Mouse (Mus musculus): ENCODE results near the gene Dnaic2.

Dnaic2 gene

DNA sequence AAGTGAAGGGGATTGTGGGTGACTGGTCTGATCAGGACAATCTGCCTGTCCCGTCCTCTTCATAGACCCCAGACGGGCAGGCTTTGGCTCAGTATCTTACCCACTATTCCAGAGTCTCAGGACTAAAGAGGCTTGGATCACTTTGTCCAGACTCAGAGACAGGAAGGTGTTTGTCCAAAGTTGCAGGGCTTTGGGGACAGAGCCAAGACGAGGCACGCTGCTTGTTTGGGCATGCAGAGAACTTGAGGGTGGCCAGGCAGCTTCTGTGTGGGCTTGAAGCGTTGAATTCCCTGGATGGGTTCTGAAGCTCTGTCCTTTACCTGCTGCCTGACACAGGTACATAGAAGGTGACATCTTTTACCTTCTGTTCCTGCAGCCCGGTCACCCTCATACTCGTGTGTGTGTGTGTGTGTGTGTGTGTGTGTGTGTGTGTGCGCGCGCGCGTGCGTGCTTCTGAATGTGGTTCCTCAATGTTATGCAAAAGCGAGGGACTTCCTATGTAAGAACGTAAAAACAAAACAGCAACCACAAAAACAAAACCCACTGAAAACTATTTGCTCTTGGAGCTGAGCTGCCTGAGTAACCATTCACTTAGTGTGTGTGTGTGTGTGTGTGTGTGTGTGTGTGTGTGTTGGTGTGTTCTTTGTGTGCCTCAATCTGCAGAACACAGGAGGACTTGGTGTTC lies 24.8 kb upstream of the Dnaic2 start:
- in situ Hi-C loops (cut with MboI): no loop called here

- in situ Hi-C loops (cut with MboI): no loop called here
Measured at GRCm38 (mm10) chr11:114702996-114703361, 24.2 kb upstream of the Dnaic2 start.

DNA sequence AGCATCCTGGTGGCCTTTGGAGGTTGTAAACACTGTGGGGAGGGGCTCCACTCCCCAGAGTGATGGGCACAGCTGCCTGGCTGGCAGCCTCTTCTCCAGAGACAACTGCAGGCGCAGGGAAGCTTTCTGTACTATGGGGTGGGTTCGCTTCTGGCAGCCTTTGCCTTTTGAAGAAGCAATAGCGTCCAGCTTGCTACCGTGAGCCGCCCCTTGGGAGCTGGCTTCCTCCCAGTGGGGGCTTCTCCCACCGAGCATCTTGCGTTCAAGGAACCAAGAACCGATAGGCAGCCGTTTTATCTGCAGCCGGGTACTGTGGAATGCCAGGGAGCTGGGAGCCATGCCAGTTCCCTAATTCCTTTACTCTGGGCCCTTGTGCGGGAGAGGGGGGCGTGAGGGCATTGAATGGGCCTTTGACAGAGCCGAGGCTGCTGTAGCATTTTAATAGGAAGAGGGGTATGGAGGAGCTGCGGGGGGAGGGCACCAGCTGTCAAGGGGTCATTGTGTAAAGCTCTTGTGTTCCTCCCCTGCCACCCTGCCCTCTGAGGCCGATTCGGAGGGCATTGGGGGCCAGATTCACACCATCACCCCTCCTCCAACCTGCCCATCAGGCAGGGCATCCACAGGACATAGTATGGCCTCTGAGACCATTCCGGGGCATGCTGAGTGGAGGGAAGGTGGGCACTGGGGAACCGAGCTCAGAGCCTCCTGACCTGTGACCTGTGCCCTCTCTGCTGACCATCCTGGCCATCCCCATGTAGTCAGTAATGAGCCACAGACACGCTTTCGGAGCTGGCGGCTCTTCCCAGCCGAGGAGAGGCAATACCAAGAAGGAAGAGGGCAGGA lies 22.9 kb upstream of the Dnaic2 start:
- in situ Hi-C loops (cut with MboI): no loop called here

DNA sequence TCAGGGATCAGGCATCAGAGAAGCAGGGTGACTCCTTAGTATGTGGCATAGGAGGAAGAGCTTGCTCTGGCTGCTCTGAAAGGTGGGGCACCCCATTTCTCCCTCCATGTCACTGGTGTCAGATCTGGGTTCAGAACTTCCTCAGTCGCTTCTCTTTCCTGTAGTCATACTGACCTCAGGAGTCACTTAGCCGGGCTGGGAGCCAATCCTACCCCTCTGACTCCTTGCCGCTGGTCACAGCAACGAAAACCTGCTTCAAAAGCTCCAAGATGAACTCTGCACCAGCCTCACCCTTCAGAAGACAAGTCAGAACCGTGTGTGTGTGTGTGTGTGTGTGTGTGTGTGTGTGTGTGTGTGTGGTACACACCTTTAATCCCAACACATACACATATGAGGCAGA lies 20.9 kb upstream of the Dnaic2 start:
- in situ Hi-C loops (cut with MboI): no loop called here

DNA sequence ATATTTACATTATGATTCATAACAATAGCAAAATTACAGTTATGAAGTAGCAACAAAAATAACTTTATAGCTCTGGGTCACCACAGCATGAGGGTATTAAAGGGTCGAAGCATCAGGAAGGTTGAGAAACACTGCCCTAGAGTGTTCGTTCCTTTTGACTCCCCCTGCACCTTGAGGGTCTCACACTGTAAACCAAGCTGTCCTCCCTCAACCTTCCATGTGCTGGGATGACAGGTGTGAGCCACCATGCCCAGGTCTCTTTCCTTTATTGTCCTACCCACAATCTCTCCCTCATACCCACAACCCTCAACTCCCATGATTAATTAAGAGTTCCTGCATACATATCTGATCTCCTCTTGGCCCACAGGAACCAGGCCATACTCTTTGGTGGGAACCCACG lies 15.8 kb upstream of the Dnaic2 start:
- in situ Hi-C loops (cut with MboI): no loop called here

- in situ Hi-C loops (cut with MboI): no loop called here
Measured at GRCm38 (mm10) chr11:114711861-114712260, 15.3 kb upstream of the Dnaic2 start.

- in situ Hi-C loops (cut with MboI): no loop called here
Measured at GRCm38 (mm10) chr11:114714526-114714925, 12.7 kb upstream of the Dnaic2 start.

DNA sequence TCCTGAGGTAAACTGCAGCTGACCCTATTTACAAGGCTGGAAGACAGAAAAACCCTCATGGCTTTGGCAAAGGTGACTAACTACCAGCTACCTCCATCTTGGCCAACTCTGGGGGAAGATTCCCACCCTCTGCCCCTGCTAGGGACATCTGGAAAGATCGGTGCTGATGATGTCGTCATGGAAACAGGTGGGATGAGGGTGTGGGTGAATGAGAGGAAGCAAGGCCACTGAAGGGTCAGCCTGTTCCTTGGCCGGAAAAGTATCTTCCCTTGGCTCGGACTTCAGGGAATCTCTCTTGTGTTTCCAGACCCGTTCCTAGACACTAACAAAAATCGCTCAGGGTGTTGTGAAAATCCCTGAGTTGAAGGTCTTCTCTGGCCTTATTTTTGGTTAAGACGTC lies 11.7 kb upstream of the Dnaic2 start:
- in situ Hi-C loops (cut with MboI): no loop called here

GRCm38 (mm10) chr11:114720535-114720934 lies 6.7 kb upstream of the Dnaic2 start:
- in situ Hi-C loops (cut with MboI): no loop called here

- in situ Hi-C loops (cut with MboI): no loop called here
Measured at GRCm38 (mm10) chr11:114722438-114722837, 4.8 kb upstream of the Dnaic2 start.

DNA sequence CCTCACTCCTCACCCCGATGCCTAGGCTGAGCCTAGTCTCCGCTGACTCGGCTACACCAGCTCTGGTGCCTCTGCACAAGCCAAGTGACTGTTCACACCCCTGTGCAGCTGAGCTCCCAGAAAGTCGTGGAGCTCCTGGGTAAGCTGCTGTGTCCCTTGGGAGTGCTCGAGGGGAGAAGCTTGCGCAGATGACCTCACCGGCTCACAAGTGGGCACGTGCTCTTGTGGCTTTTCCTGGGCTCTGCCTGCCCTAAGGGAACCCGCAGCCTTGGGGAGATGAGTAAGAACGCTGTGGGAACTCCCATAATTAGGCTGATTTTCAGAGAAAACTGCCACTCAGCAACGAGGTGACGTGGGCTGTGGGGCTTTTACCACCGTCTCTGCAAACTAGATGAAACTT lies 4.2 kb upstream of the Dnaic2 start:
- in situ Hi-C loops (cut with MboI): no loop called here

DNA sequence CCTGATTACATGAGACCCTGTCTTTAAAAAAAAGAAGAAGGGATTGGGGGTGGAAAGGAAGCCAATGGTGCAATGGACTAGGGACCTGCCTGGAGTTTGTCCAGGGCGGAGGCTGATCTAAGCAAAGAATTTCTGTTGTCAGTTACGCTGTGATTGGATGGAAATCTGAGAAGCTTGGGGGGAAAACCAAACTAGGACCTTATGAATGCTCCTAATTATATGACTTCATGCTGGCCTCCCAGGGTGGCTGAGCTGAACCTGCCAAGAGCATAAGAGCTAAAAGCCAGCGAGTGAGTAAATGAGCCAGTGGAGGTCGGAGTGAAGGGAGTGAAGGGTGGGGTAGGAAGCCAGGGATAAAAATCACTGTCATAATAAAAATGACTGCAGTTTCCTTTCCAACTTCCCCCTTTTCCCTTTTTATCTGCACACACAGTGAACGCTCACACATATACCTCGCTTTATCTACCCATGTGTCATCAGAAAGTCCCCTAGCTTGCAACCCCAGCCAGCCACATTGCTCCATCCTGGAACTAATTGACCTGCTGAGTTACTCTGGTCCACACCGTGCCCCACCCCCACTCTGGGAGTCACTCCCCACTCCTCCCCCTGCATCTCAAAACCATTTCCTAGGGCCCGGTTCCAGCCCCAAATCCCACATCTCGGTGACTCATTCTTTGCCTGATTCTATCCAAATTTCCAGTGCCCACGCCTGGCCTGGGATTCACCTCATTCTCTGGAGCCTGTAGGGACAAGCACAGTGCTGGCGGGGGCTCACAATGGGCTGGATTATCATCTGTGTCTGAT lies 2.2 kb upstream of the Dnaic2 start:
- in situ Hi-C loops (cut with MboI): no loop called here

DNA sequence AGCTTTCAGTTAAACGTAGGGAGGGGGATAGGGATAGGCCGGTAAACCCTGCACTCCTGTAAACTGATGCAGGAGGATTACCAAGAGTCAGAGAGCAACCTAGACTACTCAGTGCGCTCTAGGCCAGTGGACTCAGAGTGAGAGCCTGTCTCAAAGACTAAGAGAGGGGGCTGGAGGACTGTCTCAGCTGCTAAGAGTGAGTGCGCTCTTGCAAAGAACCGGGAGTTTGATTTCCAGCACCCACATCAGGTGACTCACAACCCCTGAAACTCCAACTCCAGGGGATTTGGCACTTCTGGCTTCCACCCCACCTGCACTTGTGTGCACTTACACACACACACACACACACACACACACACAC lies 598 bp downstream of the Dnaic2 start:
- in situ Hi-C loops (cut with MboI): no loop called here

DNA sequence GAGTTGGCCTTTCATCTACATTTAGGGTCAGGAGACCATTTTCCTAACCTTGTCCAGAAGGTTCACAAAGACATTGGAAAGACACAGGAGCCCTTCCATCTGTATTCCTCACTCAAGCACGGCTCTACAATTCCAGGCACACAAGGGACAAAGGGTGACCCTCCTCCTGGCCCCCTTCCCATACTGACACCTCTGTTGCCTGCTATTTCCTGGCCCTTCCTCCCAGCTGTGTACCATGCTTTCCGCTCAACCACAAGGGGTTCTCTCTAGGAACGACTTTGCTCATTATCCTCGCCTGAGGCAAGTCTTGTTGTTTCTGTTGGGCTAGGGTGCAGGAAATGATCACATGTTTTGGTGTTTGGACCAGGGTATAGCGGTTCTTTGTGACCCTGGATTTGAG lies 1.1 kb downstream of the Dnaic2 start:
- in situ Hi-C loops (cut with MboI): no loop called here

DNA sequence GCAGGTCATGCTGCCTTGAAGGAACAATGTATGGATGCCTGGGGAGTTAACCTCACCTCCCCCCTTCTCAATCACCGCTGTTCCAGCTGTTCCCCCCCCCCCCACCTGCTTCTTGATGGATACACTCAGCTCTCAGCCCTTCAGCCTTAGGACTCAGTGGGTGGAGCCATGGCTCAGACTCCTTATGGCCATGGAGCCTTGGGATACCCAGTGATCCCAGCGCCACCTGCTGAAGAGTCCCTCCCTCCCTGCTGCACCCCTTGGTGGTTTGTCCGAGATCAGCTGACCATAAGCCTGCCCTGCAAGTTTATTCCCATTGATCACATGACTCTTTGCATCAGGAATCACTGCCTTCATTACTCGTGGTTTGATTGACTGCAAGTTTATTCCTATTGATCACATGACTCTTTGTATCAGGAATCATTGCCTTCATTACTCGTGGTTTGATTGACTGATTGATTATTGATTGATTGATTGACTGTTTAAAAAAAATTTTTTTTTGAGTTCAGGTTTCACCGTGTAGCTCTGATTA lies 2.7 kb downstream of the Dnaic2 start:
- in situ Hi-C loops (cut with MboI): no loop called here

DNA sequence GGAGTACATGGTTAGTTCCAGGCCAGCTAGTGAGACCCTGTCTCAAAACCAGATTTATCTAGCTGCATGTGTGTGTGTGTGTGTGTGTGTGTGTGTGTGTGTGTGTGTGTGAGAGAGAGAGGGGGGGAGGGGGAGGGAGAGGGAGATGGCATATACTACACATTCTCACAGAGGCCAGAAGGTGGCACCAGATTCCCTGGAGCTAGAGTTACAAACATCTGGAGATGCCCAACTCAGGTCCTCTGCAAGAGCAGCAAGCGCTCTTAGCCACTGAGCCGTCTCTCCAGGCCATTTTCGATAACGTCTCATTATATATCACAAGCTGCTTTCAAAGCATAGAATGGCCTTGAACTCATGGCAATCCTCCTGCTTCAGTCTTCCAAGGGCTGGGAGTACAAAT lies 4.5 kb downstream of the Dnaic2 start:
- in situ Hi-C loops (cut with MboI): no loop called here

DNA sequence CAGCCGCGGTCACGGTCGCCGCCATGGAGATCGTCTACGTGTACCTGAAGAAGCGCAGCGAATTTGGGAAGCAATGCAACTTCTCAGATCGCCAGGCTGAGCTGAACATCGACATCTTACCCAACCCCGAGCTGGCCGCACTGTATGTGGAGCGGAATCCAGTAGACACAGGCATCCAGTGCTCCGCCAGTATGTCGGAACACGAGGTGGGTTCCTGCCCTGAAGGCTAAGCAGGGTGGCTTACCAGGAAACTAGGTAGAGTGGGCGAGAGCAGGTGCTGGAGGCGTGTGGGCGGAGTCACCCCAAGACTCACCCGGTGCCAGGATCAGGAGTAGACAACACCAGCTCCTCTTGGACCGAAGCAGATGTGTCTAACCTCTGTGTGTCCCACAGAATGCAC lies 5.7 kb downstream of the Dnaic2 start:
- in situ Hi-C loops (cut with MboI): no loop called here

- in situ Hi-C loops (cut with MboI): no loop called here
Measured at GRCm38 (mm10) chr11:114736111-114736510, 8.9 kb downstream of the Dnaic2 start.

DNA sequence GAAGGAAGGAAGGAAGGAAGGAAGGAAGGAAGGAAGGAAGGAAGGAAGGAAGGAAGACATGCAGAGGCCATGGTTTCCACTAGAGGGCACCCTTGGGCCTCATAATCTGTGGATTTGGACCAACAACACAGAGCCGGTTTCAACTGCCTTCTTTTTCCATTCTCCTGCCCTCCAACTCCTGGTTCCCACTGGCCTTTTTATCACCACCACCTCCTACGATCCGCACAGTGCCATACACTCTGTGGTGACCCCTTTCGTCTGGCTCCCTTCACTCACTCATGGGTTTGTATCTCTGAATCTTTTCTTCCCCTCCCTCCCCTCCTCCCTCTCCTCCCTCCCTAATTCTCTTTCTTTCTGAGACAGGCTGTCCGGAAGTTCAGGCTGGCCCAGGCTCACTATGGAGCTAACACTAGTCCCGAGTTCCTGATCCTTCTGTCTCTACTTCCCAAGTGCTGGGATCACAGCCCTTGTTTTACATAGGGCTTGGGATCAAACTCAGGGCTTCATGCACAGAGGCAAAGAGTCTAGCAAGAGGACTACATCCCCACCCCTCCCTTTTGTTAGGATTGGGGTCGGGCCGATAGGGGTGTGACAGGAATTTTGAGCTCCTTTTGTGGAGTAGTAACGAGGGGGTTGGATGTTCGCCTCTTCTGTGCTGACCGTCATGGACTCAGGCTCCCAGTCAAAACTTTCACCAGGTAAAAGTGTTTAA lies 9.9 kb downstream of the Dnaic2 start:
- in situ Hi-C loops (cut with MboI): no loop called here

DNA sequence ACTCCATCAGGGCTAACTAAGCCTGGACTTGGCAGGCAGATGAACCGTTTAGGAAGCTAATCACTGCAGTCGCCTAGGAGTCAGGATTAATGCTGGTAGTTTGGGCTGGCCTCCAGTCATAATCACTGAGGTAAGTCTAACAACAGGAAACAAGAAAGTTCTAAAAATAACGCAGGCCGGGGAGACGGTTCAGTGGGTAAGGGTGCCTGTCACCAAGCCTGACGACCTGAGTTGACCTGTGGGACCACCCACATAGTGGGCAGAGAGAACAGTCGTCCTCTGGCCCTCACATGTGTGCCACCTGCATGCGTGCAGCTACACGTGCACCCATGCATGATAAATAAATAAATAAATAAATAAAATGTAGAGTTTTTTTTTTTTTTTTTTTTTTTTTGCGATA lies 13.4 kb downstream of the Dnaic2 start:
- in situ Hi-C loops (cut with MboI): no loop called here

DNA sequence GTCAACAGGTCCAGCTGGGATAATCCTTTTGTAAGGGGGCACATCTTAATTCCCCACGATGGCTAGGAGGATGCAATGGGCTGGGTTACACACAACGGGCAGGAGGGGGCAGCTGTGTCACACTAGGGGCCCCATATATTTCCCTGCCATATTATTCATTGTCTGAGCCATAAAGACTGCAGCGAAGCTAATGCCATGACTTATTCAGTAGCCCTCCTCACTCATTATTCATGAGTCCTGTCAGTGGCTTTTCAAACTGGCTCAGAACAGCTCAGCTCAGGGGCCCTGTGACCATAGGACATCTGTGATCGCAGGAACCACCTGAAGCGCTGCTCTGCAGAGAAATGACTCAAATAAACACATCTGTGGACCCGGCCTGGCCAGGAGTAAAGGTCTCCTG lies 14.2 kb downstream of the Dnaic2 start:
- in situ Hi-C loops (cut with MboI): no loop called here

- in situ Hi-C loops (cut with MboI): no loop called here
Measured at GRCm38 (mm10) chr11:114745134-114745533, 17.9 kb downstream of the Dnaic2 start.

All from mature B cell (primary cell).